Mouse (Mus musculus) left cerebral cortex, adult 2 months (tissue): ENCODE measurements around the gene Zfpm1. TPM values are rescaled to one million over a fixed set of nuclear protein-coding genes. Genes with fewer than 3 reads are reported as not detected.

Source experiments
- DNase-seq, 2 experiments: peaks; one replicate each; pipeline ENCODE4 v3.0.0; 2021 to 2022; ENCODE audit warnings: low spot score in 2 of 2, mixed read lengths in 1 of 2; ENCODE audit errors: extremely low spot score in 1 of 2
- H3K27ac ChIP-seq: fragments of 200-600 bp; 2 replicates; pipeline ENCODE4 v1.8.1; 2022
- H3K4me3 ChIP-seq: fragments of 200-600 bp; 2 replicates; pipeline ENCODE4 v1.8.1; 2022
- CTCF ChIP-seq: fragments of 200-600 bp; IDR thresholded peaks from 2 replicates; pipeline ENCODE4 v1.8.1; 2022; ENCODE audit warnings: antibody characterized with exemption, mild to moderate bottlenecking, moderate library complexity
- intact Hi-C: fragments of 180-260 bp; cut with DNase I; formaldehyde crosslinking; loops from one replicate; pipeline ENCODE4 v1.15.1; 2025
- total RNA-seq, 2 experiments: library from RNA; stranded (reverse); gene quantifications; 2 replicates each; pipeline ENCODE4 v1.2.3; 2021

Gene Zfpm1
- total RNA-seq, 2 experiments from 2014 or later = 39.5 to 42.1 TPM

DNA sequence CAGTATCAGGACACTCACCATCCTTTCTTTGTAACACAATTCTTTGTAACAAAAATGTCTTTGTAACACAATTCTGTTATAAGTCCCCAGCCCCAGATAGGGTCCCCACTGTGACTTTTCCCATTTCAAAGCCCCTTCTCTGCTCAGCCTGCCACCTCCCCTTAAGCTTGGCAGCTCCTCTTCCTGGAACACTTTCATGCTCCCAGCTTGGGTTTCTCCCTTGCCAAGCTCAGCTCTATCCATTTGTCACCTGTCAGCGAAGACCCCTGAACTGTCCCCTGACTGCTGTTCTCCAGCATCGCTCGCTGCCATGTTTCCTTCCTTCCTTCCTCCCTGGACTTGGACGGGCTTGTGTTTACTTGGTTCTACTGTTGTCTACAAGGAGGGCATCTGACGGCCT is 75.7 kb downstream of the Zfpm1 start:
- intact Hi-C loops = no loop called here
- H3K27ac ChIP-seq = peak overlapping the region; percentile 93
- no peak for TF ChIP-seq CTCF
- H3K4me3 ChIP-seq = no peak overlapping the region
- no peak for DNase-seq

DNA sequence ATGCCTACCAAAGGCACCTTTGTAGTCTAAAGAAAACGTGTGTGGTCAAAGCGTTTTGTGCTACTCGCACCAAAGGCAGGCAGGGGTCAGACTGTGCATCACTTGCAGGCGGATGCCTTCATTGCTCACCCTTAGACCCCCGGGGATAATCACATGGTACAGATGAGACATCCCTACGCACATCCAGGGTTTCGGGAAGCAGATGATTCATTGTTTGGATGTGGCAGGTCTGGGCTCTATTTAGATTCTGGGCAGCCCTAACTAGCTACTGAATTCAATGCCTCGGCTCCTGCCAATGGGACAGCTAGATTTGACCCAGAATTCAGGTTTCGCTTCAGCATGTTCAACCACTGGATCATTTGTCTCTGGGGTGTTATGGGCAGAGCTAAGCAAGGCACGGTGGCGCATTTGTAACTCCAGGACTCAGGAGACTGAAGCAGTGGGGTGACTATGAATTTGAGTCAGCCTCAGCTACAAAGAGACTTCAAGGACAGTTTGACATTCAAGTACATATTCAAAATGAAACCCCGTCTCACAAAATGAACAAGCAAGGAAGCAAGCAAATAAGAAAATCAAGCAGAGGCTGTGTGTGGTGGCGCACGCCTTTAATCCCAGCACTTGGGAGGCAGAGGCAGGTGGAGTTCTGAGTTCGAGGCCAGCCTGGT is 77.3 kb downstream of the Zfpm1 start:
- DNase-seq = no peak
- TF ChIP-seq CTCF = no peak
- Histone ChIP-seq H3K27ac (peak overlapping the region; percentile 44; the same call in 1 of the 2 replicates), H3K4me3 (no peak overlapping the region)
- intact Hi-C loops = no loop called here

DNA sequence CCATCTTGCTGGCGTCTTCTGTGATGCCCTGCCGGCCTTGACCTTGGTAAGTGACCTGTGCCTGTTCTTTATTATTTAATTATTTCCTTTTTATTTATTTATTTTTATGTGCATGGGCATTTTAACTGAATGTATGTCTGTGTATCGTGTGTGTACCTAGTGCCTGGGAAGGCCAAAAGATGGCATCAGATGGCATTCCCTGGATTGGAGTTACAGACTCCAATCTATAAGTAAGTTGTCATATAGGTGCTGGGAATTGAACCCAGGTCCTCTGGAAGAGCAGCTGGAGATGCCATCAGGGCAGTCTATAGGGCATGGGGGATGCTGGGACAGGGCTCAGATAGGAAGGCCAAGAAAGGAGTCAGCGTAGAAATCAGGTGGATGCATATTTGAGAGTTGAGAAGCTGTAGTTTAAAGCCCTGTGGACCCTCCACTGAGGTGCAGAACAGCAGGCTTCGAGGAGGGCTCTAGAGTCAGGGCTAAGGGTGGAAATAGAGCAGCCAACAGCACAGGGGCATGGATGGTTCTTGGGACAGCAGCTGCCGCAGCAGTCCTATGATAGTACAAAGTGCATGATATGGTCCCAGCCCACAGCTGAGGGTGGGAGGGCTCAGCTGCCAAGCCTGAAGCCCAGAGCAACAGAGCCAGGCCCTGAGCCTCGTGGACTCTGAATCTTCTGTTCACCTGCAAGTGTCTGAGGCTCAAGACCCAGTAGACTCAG is 78.9 kb downstream of the Zfpm1 start, which contains the start of gene Trhr2:
TSS of gene Trhr2 (minus strand) at position 51 of the 721 bp plus-strand sequence.
- Histone ChIP-seq H3K4me3 (no peak within 1 kb of the TSS), H3K27ac (no peak within 1 kb of the TSS)
- no peak for TF ChIP-seq CTCF
- intact Hi-C loops = loop anchor here (2.0 kb wide), 1 partner anchor 16 kb away; no protein-coding TSS in a partner anchor
- no peak for DNase-seq

DNA sequence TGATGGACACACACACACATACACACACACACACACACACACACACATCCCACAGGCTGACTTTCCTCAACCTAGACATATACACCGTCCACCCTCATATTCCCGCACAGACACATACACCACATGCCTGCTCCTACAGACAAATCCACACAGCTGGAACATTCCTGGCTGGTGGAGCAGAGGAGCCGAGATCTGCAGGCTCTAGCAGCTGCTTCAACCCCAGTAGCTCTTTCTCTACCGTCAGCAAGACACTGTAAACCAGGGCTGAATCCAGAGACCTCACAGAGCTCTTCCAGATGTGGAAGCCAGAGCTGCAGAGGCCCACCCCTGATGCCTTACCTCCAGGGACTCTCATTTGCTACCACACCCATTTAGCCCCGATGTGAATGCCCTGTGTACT is 80.3 kb downstream of the Zfpm1 start:
- Histone ChIP-seq H3K4me3 (peak overlapping the region; percentile 17; the same call in 1 of the 2 replicates), H3K27ac (peak overlapping the region; percentile 36; the same call in 1 of the 2 replicates)
- intact Hi-C loops = no loop called here
- DNase-seq = no peak
- TF ChIP-seq CTCF = no peak

DNA sequence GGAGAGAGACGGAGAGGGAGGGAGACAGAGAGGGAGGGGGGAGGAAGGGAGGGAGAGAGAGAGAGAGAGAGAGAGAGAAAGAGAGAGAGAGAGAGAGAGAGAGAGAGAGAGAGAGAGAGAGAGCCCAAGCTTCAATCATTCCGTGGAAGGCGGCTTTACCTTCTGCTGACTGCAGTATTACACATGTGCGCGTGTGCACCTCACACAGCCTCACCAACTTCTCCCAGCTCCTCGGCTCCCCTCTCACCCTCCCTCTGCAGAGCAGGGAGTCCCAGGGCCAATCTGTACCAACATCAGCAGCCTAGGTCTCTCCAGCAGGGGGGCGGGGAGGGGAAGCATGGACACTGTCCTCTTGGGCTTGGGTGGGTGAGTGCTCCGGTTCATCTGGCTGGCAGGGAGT is 81.0 kb downstream of the Zfpm1 start:
- no peak for TF ChIP-seq CTCF
- Histone ChIP-seq H3K4me3 (no peak overlapping the region), H3K27ac (no peak overlapping the region)
- intact Hi-C loops = no loop called here
- no peak for DNase-seq

DNA sequence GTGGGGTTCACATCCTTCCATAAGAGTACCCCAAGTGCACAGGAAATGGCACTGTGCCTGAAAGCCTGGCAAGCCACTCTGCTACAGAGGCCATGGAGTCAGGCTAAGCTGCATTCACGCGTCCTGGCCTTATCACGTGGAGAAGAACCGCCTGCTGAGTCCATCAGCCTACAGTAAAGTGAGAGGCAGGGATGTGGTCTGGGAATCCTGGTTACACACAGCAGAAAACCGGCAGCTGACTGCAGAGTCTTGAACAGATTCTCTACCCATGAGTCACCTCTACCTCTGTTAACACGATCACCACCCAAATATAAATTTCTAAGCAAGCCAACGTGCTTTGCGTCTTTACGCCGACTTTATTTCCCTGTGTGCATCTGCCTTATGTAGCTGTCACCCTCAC is 86.6 kb downstream of the Zfpm1 start:
- DNase-seq = no peak
- no peak overlapping the region; the same call in 1 of the 2 replicates for H3K27ac ChIP-seq
- H3K4me3 ChIP-seq = no peak overlapping the region
- intact Hi-C loops = no loop called here
- TF ChIP-seq CTCF = no peak

DNA sequence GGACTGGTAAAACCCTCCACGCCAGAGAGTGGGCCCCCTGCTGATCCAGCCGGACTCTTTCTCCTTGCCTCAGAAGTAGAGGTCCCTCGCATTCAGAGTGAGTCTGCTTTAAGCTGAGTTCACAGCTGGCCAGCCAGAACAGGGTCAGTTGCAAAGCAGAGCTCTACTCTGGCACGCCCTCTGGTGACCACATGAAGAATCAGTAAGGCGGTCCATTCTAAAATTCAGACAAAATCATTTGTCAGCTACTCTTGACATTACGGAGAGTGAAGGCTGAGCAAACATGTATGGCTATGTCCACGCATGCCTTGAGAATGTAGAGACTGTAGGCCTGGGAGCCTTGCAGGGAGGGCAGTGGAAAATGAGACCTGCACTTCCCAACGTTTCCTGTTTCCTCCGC is 87.7 kb downstream of the Zfpm1 start:
- intact Hi-C loops = loop anchor here (1.0 kb wide), 2 partner anchors 30 to 96 kb away; no protein-coding TSS in a partner anchor
- TF ChIP-seq CTCF = peak; percentile 85
- Histone ChIP-seq H3K4me3 (no peak overlapping the region), H3K27ac (no peak overlapping the region; the same call in 1 of the 2 replicates)
- DNase-seq = peak; percentile 65 to 68

DNA sequence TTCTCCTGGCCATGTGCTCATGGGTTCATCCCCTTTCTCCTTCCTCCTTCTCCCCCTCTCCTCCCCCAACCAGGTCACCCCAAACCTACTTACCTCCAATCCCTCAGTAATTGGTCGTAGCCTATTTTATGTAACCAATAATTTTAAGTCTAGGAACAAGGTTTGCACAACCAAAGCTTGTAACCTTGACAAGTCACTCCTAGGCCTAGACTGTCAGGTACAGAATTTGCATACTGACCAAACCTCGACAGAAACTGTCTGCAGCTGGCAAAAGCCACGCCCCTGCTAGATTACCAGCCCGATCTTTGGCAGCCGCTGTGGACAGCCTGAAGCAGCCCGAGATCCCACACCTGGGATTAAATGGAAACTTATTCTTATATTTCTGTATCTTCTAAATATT is 89.8 kb downstream of the Zfpm1 start:
- DNase-seq = no peak
- intact Hi-C loops = no loop called here
- no peak overlapping the region for H3K4me3 ChIP-seq
- no peak overlapping the region for H3K27ac ChIP-seq
- no peak for TF ChIP-seq CTCF

DNA sequence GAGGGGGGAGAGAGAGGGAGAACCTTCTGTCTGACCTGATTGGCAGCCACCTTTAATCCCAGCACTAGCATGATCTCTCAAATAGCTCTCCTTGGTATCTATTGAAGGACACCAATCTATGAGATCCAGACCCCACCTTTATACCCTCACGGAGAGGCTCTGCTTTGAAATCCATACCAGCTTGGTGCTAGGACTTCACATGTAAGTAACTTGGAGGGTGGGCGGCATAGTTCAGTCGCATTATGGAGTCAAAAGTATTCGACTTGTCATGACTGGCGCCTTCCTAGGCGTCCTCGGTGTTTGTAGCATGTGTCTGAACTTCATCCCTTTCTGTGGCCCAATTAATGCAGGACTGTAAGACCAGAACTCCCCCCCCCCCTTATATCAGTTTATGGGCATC is 93.4 kb downstream of the Zfpm1 start:
- Histone ChIP-seq H3K27ac (no peak overlapping the region), H3K4me3 (peak overlapping the region; percentile 15; the same call in 1 of the 2 replicates)
- no peak for DNase-seq
- intact Hi-C loops = loop anchor here (5.0 kb wide), 1 partner anchor 67 kb away; the partner anchor contains the start of gene Mvd
- no peak for TF ChIP-seq CTCF

DNA sequence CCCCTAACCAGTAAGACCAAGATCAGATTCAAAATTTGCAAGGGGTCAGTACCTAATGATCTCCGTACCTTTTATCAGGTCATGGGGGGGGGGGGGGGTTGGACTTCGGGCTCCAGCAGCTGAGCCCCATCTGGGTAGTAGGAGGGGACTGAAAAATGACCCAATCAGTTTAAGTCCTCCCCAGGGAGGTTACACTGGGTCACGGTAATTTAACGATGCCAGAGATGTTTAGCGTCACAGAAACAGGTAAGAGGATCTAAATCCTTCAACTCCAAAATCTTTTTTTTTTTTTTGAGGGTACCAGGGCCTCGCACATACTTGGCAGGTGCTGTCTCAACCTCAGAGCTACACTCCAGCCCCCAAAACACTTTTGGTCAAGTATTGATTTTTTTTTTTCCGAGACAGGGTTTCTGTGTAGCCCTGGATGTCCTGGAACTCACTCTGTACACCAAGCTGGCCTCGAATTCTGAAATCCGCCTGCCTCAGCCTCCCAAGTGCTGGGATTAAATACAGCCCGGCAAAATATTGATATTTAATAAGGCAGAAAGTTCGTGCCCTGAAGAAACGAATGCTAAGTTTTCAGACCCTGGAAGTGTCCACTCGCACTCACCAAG is 93.9 kb downstream of the Zfpm1 start:
- Histone ChIP-seq H3K27ac (peak overlapping the region; percentile 45; the same call in 1 of the 2 replicates), H3K4me3 (peak overlapping the region; percentile 75)
- intact Hi-C loops = loop anchor here (2.0 to 5.0 kb wide), 3 partner anchors 66 to 425 kb away; partner anchors contain the start of genes Ctu2, Mvd and Rnf166
- DNase-seq = no peak
- no peak for TF ChIP-seq CTCF

DNA sequence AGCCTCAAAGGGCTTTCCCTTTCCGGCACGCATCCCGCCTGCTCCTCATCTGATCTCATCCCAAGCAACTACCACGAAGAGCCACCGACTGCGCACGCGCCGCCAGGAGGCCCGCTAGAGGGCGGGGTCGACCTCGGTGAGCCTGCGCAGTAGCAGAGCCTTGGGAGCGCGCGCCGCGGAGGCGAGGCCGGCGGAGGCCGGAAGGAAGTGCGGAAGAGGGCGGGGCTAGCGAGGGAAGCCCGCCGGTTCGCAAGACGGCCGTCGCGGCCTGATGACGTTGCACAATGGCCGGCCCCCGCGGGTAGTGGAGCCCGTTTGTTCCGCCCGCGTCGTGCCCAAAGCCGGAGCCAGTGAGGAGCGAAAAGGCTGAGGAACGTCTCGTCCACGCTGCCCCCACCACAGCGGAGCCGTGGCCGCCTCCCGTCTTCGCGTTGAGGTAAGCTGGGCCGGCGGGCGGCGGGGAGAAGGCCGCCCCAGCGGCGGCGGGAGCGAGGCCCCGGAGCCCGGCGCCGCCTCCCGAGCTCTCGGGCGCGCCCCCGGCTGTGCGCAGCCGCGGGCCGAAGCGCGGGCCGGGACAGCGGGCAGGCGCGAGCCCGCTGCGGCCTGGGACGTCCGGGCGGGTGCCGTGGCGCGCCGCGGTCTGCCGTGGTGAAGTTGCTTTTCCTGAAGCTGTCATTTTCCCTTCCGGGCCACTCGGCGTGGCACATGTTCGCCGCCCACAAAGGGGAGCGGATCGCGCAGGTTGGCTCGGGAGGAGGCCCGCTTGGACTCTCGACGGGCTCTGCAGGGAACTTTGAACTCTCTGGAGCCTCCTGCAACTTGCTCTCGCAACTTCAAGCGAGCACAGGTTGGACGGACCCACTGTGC is 94.7 kb downstream of the Zfpm1 start, which contains the start of gene Zc3h18:
TSS of gene Zc3h18 (plus strand) at position 245 of the 867 bp plus-strand sequence.
- DNase-seq = peak; percentile 99 to 100
- intact Hi-C loops = loop anchor here (2.0 to 5.0 kb wide), 3 partner anchors 66 to 426 kb away; partner anchors contain the start of genes Ctu2, Mvd and Rnf166
- peak; percentile 50 for TF ChIP-seq CTCF
- Histone ChIP-seq H3K4me3 (peak within 1 kb of the TSS; percentile 75), H3K27ac (peak within 1 kb of the TSS; percentile 88)
